Mouse (Mus musculus): Measurements from ENCODE around the gene Gm21173. TPM values are rescaled to one million over a fixed set of nuclear protein-coding genes. Genes with fewer than 3 reads are reported as not detected.
"Not testable (repeated sequence)": the region's sequence is repeated elsewhere in the genome, so short reads cannot be mapped to it uniquely, and the experiment has no call there.

Gm21173 gene
- polyA plus RNA-seq (2012; rRNA removed) = not detected in 2 replicates

DNA sequence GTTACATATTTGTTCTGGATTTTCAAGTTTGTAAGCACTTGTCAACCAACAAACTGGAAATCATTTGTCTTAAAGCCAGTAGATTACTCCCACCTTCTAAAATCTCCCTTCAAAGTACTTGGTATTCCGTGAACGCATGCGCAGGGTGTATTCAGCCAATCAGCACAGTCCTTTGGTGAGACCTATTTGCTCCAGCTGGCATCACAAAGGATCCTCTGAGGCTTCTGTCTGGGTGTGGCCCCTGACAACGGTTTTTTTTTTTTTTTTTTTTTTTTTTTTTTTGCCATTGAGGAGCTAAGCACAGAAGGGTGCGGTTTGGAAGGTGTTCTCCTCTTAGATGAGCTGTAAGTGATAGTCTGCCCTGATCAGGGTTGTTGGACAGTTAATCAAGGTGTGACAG is at the start of gene Gm21173:
Gene Gm21173 (plus strand): TSS at position 301 of the 400 bp plus-strand sequence.
- not testable (repeated sequence) for DNase-seq; H3K4me3 ChIP-seq (replicated peaks; ENCODE audit: extremely low read depth, low read depth, low read length); H3K4me1 ChIP-seq (ENCODE audit: control insufficient read depth, insufficient read depth, low read length)
- no CpG with 5 or more reads among the region's 5 CpGs for WGBS
